Mouse (Mus musculus): Measurements from ENCODE around the gene Clic3.

Clic3 gene

GRCm38 (mm10) chr2:25442682-25443081 is 14.0 kb upstream of the Clic3 start:
- DNase-seq (ENCODE audit: low spot score in 2 of 2) = no peak

GRCm38 (mm10) chr2:25450853-25451647 is 5.6 kb upstream of the Clic3 start:
- no peak for DNase-seq (ENCODE audit: low spot score in 2 of 2)

- DNase-seq (ENCODE audit: low spot score in 2 of 2) = no peak
These were observed 3.7 kb upstream of the Clic3 start for GRCm38 (mm10) chr2:25452951-25453350.

GRCm38 (mm10) chr2:25457022-25457896 is 621 bp downstream of the Clic3 start:
- no peak for DNase-seq (ENCODE audit: low spot score in 2 of 2)

GRCm38 (mm10) chr2:25458911-25459310 is 2.3 kb downstream of the Clic3 start:
- DNase-seq (ENCODE audit: low spot score in 2 of 2) = peak; percentile 52 to 73

GRCm38 (mm10) chr2:25460135-25460534 is 3.5 kb downstream of the Clic3 start:
- peak in 1 of 2 experiments; percentile 13 for DNase-seq (ENCODE audit: low spot score in 2 of 2)

GRCm38 (mm10) chr2:25460551-25461309 is 4.1 kb downstream of the Clic3 start, which contains the start of gene Paxx:
TSS of gene Paxx (minus strand) at chr2:25461094.
- peak; percentile 89 to 93 for DNase-seq (ENCODE audit: low spot score in 2 of 2)

- DNase-seq (ENCODE audit: low spot score in 2 of 2) = no peak
These were observed 4.8 kb downstream of the Clic3 start for GRCm38 (mm10) chr2:25461407-25461806.

GRCm38 (mm10) chr2:25463630-25464029 is 7.0 kb downstream of the Clic3 start:
- DNase-seq (ENCODE audit: low spot score in 2 of 2) = no peak

GRCm38 (mm10) chr2:25465256-25465655 is 8.6 kb downstream of the Clic3 start:
- DNase-seq (ENCODE audit: low spot score in 2 of 2) = no peak

- no peak for DNase-seq (ENCODE audit: low spot score in 2 of 2)
These were observed 9.4 kb downstream of the Clic3 start for GRCm38 (mm10) chr2:25465816-25466635.

- no peak for DNase-seq (ENCODE audit: low spot score in 2 of 2)
These were observed 11.1 kb downstream of the Clic3 start for GRCm38 (mm10) chr2:25467606-25468303.

- no peak for DNase-seq (ENCODE audit: low spot score in 2 of 2)
These were observed 12.6 kb downstream of the Clic3 start for GRCm38 (mm10) chr2:25468962-25469915.

GRCm38 (mm10) chr2:25469969-25470368 is 13.3 kb downstream of the Clic3 start, which contains the start of gene Ptgds:
TSS of gene Ptgds (minus strand) at chr2:25470046.
- no peak for DNase-seq (ENCODE audit: low spot score in 2 of 2)

GRCm38 (mm10) chr2:25472550-25472949 is 15.9 kb downstream of the Clic3 start:
- DNase-seq (ENCODE audit: low spot score in 2 of 2) = no peak

- DNase-seq (ENCODE audit: low spot score in 2 of 2) = no peak
These were observed 20.9 kb downstream of the Clic3 start for GRCm38 (mm10) chr2:25477541-25477940.

GRCm38 (mm10) chr2:25477967-25478675 is 21.5 kb downstream of the Clic3 start:
- DNase-seq (ENCODE audit: low spot score in 2 of 2) = peak in 1 of 2 experiments; percentile 33

- peak in 1 of 2 experiments; percentile 18 for DNase-seq (ENCODE audit: low spot score in 2 of 2)
These were observed 23.1 kb downstream of the Clic3 start for GRCm38 (mm10) chr2:25479551-25480311.
